Mouse (Mus musculus) lung, adult 2 months (tissue): ENCODE measurements around the gene Hagh. TPM values are rescaled to one million over a fixed set of nuclear protein-coding genes. Genes with fewer than 3 reads are reported as not detected.
A peak's percentile ranks its signal among the peaks of the same experiment; 100 is the strongest.

Experiments used
- DNase-seq: peaks from one replicate; pipeline ENCODE4 v3.0.0; 2022
- H3K4me1 ChIP-seq: fragments of 200-500 bp; 2 replicates; pipeline ENCODE4 v1.6.1; 2011; ENCODE audit warnings: low read length; ENCODE audit not compliant: control insufficient read depth, insufficient read depth
- H3K4me3 ChIP-seq: fragments of 200-500 bp; replicated peaks from 2 replicates; pipeline ENCODE3; 2011; ENCODE audit warnings: low read depth, mild to moderate bottlenecking, control low read depth, low read length; ENCODE audit errors: extremely low read depth
- CTCF ChIP-seq: fragments of 200-500 bp; IDR thresholded peaks from 2 replicates; pipeline ENCODE4 v1.5.1; 2011; ENCODE audit warnings: mild to moderate bottlenecking, low read length, control low read depth; ENCODE audit not compliant: insufficient read depth
- POLR2A ChIP-seq: fragments of 200-500 bp; IDR thresholded peaks from 2 replicates; pipeline ENCODE4 v1.6.1; 2011; ENCODE audit warnings: low read depth, mild to moderate bottlenecking, control low read depth, low read length, borderline replicate concordance; ENCODE audit errors: extremely low read depth
- WGBS: fragments of 180-500 bp; shearing (Covaris S2); methylation state at CpG from one replicate; pipeline ENCODE4 v1.1.7; 2018; 5-methylcytosine and 5-hydroxymethylcytosine counted together
- polyA plus RNA-seq: library from polyadenylated mRNA; depleted of rRNA; stranded (reverse); fragments of >200 nt; gene quantifications from 2 replicates; pipeline ENCODE4 v1.2.3, GENCODE M21; 2012

Hagh gene
- polyA plus RNA-seq, 1 experiment = 56.1 TPM

- TF ChIP-seq CTCF = no peak
- peak; percentile 40; the same call in 1 of the 2 replicates for TF ChIP-seq POLR2A
- Histone ChIP-seq H3K4me3 (no peak overlapping the region), H3K4me1 (peaks cover 14% of the 10 kb centered on the region)
- 83% methylated on average over 19 of the region's 19 CpGs for WGBS
- DNase-seq = no peak
Measured at GRCm38 (mm10) chr17:24890151-24891092, 50.5 kb downstream of the Hagh start.

- WGBS = 79% methylated on average over 13 of the region's 13 CpGs
- H3K4me1 ChIP-seq = peaks cover 15% of the 10 kb centered on the region
- no peak for DNase-seq
Measured at GRCm38 (mm10) chr17:24891321-24891720, 51.4 kb downstream of the Hagh start.

GRCm38 (mm10) chr17:24892785-24893184 lies 52.8 kb downstream of the Hagh start:
- no peak for TF ChIP-seq CTCF
- H3K4me1 ChIP-seq = peaks cover 16% of the 10 kb centered on the region
- WGBS = 87% methylated on average over 12 of the region's 12 CpGs
- H3K4me3 ChIP-seq = no peak overlapping the region
- no peak for DNase-seq

More at GRCm38 (mm10) chr17:24891321-24891720, 51.4 kb downstream of the Hagh start:
- TF ChIP-seq CTCF (no peak), POLR2A (no peak)
- H3K4me3 ChIP-seq = no peak overlapping the region

DNA sequence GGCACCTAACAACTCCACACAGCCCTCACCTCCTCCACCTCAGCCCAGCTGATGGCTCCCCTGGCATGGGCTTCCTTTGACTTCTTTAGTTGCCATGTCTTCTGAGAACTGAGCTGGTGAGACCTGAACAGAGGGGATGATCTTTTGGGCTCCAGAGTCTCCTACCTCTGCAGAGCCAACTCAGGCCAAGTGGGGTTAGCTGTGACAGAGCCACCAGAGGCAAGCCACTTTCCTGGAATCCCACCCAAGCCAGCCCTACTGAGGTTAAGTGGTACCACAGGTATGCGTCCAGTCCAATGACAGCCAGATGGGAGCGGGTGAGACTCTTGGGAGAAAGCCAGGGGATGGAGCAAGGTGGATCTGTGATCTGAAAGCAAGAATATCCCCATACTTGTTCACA lies 53.3 kb downstream of the Hagh start:
- H3K4me3 ChIP-seq = no peak overlapping the region

GRCm38 (mm10) chr17:24894061-24894994 lies 54.4 kb downstream of the Hagh start:
- Histone ChIP-seq H3K4me3 (peak overlapping the region; percentile 91), H3K4me1 (peaks cover 16% of the 10 kb centered on the region)
- DNase-seq = no peak
- 10% methylated on average over 31 of the region's 31 CpGs for WGBS
- TF ChIP-seq CTCF (no peak), POLR2A (no peak)

More for the DNA sequence above, 53.3 kb downstream of the Hagh start:
- no peak for TF ChIP-seq CTCF
- no peak for TF ChIP-seq POLR2A
- 90% methylated on average over 2 of the region's 2 CpGs for WGBS
- H3K4me1 ChIP-seq = peaks cover 16% of the 10 kb centered on the region
- no peak for DNase-seq

DNA sequence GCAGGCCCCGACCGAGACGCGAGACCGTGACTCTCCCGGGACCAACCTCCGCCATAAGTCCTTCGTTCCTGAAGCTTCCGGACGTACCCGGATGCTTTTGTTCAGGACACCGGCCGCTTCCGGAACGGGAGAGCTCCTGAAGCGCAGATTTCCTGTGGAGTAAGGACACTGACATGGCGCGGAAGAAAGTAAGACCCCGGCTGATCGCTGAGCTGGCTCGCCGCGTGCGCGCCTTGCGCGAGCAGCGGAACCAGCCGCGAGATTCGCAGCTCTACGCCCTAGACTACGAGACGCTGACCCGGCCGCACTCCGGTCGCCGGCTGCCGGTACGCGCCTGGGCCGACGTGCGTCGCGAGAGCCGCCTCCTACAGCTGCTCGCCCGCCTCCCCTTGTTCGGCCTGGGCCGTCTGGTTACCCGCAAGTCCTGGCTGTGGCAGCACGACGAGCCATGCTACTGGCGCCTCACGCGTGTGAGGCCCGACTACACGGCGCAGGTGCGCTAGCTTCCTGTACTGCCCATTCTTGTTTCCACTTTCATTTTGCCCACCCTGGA lies 55.1 kb downstream of the Hagh start, which contains the start of the genes Eme2 and Mrps34:
Gene Eme2, minus strand, starts transcription at position 93 of the 553 bp plus-strand sequence.
Gene Mrps34, plus strand, starts transcription at position 122 of the 553 bp plus-strand sequence.
- TF ChIP-seq CTCF (no peak), POLR2A (peak; percentile 76; the same call in 1 of the 2 replicates)
- peak; percentile 84 for DNase-seq
- WGBS = under 1% methylated on average over 62 of the region's 62 CpGs
- Histone ChIP-seq H3K4me3 (peak within 1 kb of the TSS; percentile 91), H3K4me1 (peaks cover 16% of the 10 kb centered on the region)

DNA sequence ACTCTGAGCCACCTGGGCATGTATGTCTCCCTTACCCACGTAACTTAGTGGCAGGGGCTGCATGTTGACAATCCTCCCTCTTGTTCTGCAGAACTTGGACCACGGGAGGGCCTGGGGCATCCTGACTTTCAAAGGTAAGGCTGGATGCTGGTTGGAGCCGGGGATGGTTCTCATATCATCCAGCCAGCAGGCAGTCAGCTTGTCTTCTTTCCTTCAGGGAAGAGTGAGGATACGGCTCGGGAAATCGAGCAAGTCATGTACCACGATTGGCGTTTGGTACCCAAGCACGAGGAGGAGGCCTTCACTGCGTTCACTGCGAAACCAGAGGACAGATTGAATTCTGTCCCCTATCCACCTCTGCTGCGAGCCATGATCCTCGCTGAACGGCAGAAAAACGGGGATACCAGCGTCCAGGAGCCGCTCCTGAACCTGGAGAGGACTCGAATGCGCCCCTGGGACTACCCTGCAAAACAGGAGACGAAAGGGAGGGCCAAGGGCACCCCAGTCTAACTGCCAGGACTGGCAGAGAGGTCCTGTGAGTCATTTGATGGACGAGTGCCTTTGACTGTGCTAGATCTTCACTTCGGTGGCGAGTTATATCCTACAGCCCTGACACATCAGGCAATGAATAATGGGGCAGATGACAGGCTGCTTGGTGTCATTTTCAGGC lies 55.8 kb downstream of the Hagh start:
- 8% methylated on average over 23 of the region's 23 CpGs for WGBS
- Histone ChIP-seq H3K4me3 (peak overlapping the region; percentile 91), H3K4me1 (peaks cover 16% of the 10 kb centered on the region)
- DNase-seq = no peak
- TF ChIP-seq POLR2A (no peak), CTCF (no peak)

- Histone ChIP-seq H3K4me1 (peaks cover 16% of the 10 kb centered on the region), H3K4me3 (peak within 1 kb of the TSS; percentile 91)
- DNase-seq = peak; percentile 73
- peak; percentile 24; the same call in 1 of the 2 replicates for TF ChIP-seq POLR2A
- TF ChIP-seq CTCF = no peak
- WGBS = 2% methylated on average over 50 of the region's 50 CpGs
Measured at GRCm38 (mm10) chr17:24896241-24896992, 56.5 kb downstream of the Hagh start, which contains the start of gene Nme3. Gene Nme3 (plus strand): TSS chr17:24896500.
